Mouse (Mus musculus): ENCODE data around the gene Gm49384. TPM values are rescaled to one million over a fixed set of nuclear protein-coding genes. Genes with fewer than 3 reads are reported as not detected.
A peak's percentile ranks its signal among the peaks of the same experiment; 100 is the strongest.

Gene Gm49384
- polyA plus RNA-seq, 1 experiment from 2014 or later, result 14.1 TPM

GRCm38 (mm10) chr12:69210056-69210979 lies 6.3 kb upstream of the Gm49384 start:
- Histone ChIP-seq H3K4me1 (ENCODE audit: control insufficient read depth, insufficient read depth, low read length) (no peaks in the 10 kb centered on the region), H3K9me3 (replicated peaks; ENCODE audit: control insufficient read depth, low read length) (no peaks in the 10 kb centered on the region), H3K36me3 (ENCODE audit: control insufficient read depth, insufficient read depth) (peaks cover 18% of the 10 kb centered on the region), H3K4me2 (ENCODE audit: low read depth, low read length) (no peak overlapping the region), H3K27ac (ENCODE audit: low read length) (0 out of 2 replicates have a peak overlapping the region, but pooled peaks have one; percentile 2), H3K27me3 (ENCODE audit: control insufficient read depth, insufficient read depth, low read length) (no peaks in the 10 kb centered on the region), H3K9ac (ENCODE audit: low read length) (no peak overlapping the region), H3K4me3 (ENCODE audit: low read length) (no peak overlapping the region)
- 77% methylated on average over 18 of the region's 18 CpGs for WGBS
- ATAC-seq (replicated peaks; ENCODE audit: extremely low read depth, insufficient read depth, low FRiP score), result no peak

- H3K9me3 ChIP-seq (replicated peaks; ENCODE audit: control insufficient read depth, low read length), result no peaks in the 10 kb centered on the region
- no peak overlapping the region for H3K27ac ChIP-seq (ENCODE audit: low read length)
- no peak overlapping the region for H3K4me3 ChIP-seq (ENCODE audit: low read length)
- 87% methylated on average over 2 of the region's 2 CpGs for WGBS
- H3K4me2 ChIP-seq (ENCODE audit: low read depth, low read length), result no peak overlapping the region
- H3K36me3 ChIP-seq (ENCODE audit: control insufficient read depth, insufficient read depth), result peaks cover 15% of the 10 kb centered on the region
- no peaks in the 10 kb centered on the region for H3K4me1 ChIP-seq (ENCODE audit: control insufficient read depth, insufficient read depth, low read length)
- no peaks in the 10 kb centered on the region for H3K27me3 ChIP-seq (ENCODE audit: control insufficient read depth, insufficient read depth, low read length)
- H3K9ac ChIP-seq (ENCODE audit: low read length), result no peak overlapping the region
- no peak for ATAC-seq (replicated peaks; ENCODE audit: extremely low read depth, insufficient read depth, low FRiP score)
Observed at GRCm38 (mm10) chr12:69208520-69208919, 4.5 kb upstream of the Gm49384 start.

GRCm38 (mm10) chr12:69207926-69208325 lies 3.9 kb upstream of the Gm49384 start:
- Histone ChIP-seq H3K27me3 (ENCODE audit: control insufficient read depth, insufficient read depth, low read length) (no peaks in the 10 kb centered on the region), H3K9me3 (replicated peaks; ENCODE audit: control insufficient read depth, low read length) (no peaks in the 10 kb centered on the region), H3K36me3 (ENCODE audit: control insufficient read depth, insufficient read depth) (peaks cover 13% of the 10 kb centered on the region), H3K9ac (ENCODE audit: low read length) (no peak overlapping the region), H3K27ac (ENCODE audit: low read length) (no peak overlapping the region), H3K4me3 (ENCODE audit: low read length) (no peak overlapping the region), H3K4me2 (ENCODE audit: low read depth, low read length) (no peak overlapping the region), H3K4me1 (ENCODE audit: control insufficient read depth, insufficient read depth, low read length) (no peaks in the 10 kb centered on the region)
- 98% methylated on average over 7 of the region's 7 CpGs for WGBS
- ATAC-seq (replicated peaks; ENCODE audit: extremely low read depth, insufficient read depth, low FRiP score), result no peak

- H3K4me1 ChIP-seq (ENCODE audit: control insufficient read depth, insufficient read depth, low read length), result no peaks in the 10 kb centered on the region
- H3K27me3 ChIP-seq (ENCODE audit: control insufficient read depth, insufficient read depth, low read length), result no peaks in the 10 kb centered on the region
- no peak overlapping the region for H3K4me3 ChIP-seq (ENCODE audit: low read length)
- H3K4me2 ChIP-seq (ENCODE audit: low read depth, low read length), result no peak overlapping the region
- no peak overlapping the region for H3K27ac ChIP-seq (ENCODE audit: low read length)
- peaks cover 13% of the 10 kb centered on the region for H3K36me3 ChIP-seq (ENCODE audit: control insufficient read depth, insufficient read depth)
- 90% methylated on average over 8 of the region's 8 CpGs for WGBS
- no peak for ATAC-seq (replicated peaks; ENCODE audit: extremely low read depth, insufficient read depth, low FRiP score)
- H3K9me3 ChIP-seq (replicated peaks; ENCODE audit: control insufficient read depth, low read length), result no peaks in the 10 kb centered on the region
- H3K9ac ChIP-seq (ENCODE audit: low read length), result no peak overlapping the region
Observed at GRCm38 (mm10) chr12:69207396-69207795, 3.3 kb upstream of the Gm49384 start.

- H3K4me2 ChIP-seq (ENCODE audit: low read depth, low read length), result 0 out of 2 replicates have a peak overlapping the region, but pooled peaks have one; percentile 26
- peak overlapping the region; percentile 96 for H3K9ac ChIP-seq (ENCODE audit: low read length)
- H3K4me1 ChIP-seq (ENCODE audit: control insufficient read depth, insufficient read depth, low read length), result peaks cover 21% of the 10 kb centered on the region
- H3K4me3 ChIP-seq (ENCODE audit: low read length), result no peak overlapping the region
- no peak for ATAC-seq (replicated peaks; ENCODE audit: extremely low read depth, insufficient read depth, low FRiP score)
- H3K9me3 ChIP-seq (replicated peaks; ENCODE audit: control insufficient read depth, low read length), result no peaks in the 10 kb centered on the region
- H3K36me3 ChIP-seq (ENCODE audit: control insufficient read depth, insufficient read depth), result peaks cover 15% of the 10 kb centered on the region
- no peak overlapping the region for H3K27ac ChIP-seq (ENCODE audit: low read length)
- H3K27me3 ChIP-seq (ENCODE audit: control insufficient read depth, insufficient read depth, low read length), result no peaks in the 10 kb centered on the region
Observed at GRCm38 (mm10) chr12:69198985-69199384, 5.1 kb downstream of the Gm49384 start.

- H3K4me1 ChIP-seq (ENCODE audit: control insufficient read depth, insufficient read depth, low read length), result peaks cover 21% of the 10 kb centered on the region
- under 1% methylated on average over 18 of the region's 18 CpGs for WGBS
- no peaks in the 10 kb centered on the region for H3K9me3 ChIP-seq (replicated peaks; ENCODE audit: control insufficient read depth, low read length)
- peak within 1 kb of the TSS; percentile 100 for H3K4me3 ChIP-seq (ENCODE audit: low read length)
- peak within 1 kb of the TSS; percentile 96 for H3K9ac ChIP-seq (ENCODE audit: low read length)
- peak; percentile 12; the same call in 1 of the 2 replicates for ATAC-seq (replicated peaks; ENCODE audit: extremely low read depth, insufficient read depth, low FRiP score)
- H3K4me2 ChIP-seq (ENCODE audit: low read depth, low read length), result peak within 1 kb of the TSS; percentile 99
- peak within 1 kb of the TSS; percentile 94 for H3K27ac ChIP-seq (ENCODE audit: low read length)
- H3K27me3 ChIP-seq (ENCODE audit: control insufficient read depth, insufficient read depth, low read length), result no peaks in the 10 kb centered on the region
- H3K36me3 ChIP-seq (ENCODE audit: control insufficient read depth, insufficient read depth), result peaks cover 16% of the 10 kb centered on the region
Observed at GRCm38 (mm10) chr12:69198164-69198535, 5.9 kb downstream of the Gm49384 start, which contains the start of gene Dnaaf2. TSS of gene Dnaaf2 (minus strand) at chr12:69198429.

GRCm38 (mm10) chr12:69197378-69198163 lies 6.5 kb downstream of the Gm49384 start:
- Histone ChIP-seq H3K9me3 (replicated peaks; ENCODE audit: control insufficient read depth, low read length) (no peaks in the 10 kb centered on the region), H3K27me3 (ENCODE audit: control insufficient read depth, insufficient read depth, low read length) (no peaks in the 10 kb centered on the region), H3K4me2 (ENCODE audit: low read depth, low read length) (peak overlapping the region; percentile 99), H3K4me1 (ENCODE audit: control insufficient read depth, insufficient read depth, low read length) (peaks cover 21% of the 10 kb centered on the region), H3K36me3 (ENCODE audit: control insufficient read depth, insufficient read depth) (peaks cover 17% of the 10 kb centered on the region), H3K4me3 (ENCODE audit: low read length) (peak overlapping the region; percentile 100), H3K9ac (ENCODE audit: low read length) (peak overlapping the region; percentile 96), H3K27ac (ENCODE audit: low read length) (peak overlapping the region; percentile 94)
- ATAC-seq (replicated peaks; ENCODE audit: extremely low read depth, insufficient read depth, low FRiP score), result peak; percentile 71
- under 1% methylated on average over 88 of the region's 94 CpGs for WGBS

GRCm38 (mm10) chr12:69196444-69197377 lies 7.4 kb downstream of the Gm49384 start, which contains the start of gene Gm49383:
TSS of gene Gm49383 (minus strand) at chr12:69197104.
- Histone ChIP-seq H3K36me3 (ENCODE audit: control insufficient read depth, insufficient read depth) (peaks cover 20% of the 10 kb centered on the region), H3K4me3 (ENCODE audit: low read length) (peak within 1 kb of the TSS; percentile 100), H3K4me1 (ENCODE audit: control insufficient read depth, insufficient read depth, low read length) (peaks cover 21% of the 10 kb centered on the region), H3K27me3 (ENCODE audit: control insufficient read depth, insufficient read depth, low read length) (no peaks in the 10 kb centered on the region), H3K4me2 (ENCODE audit: low read depth, low read length) (peak within 1 kb of the TSS; percentile 99), H3K9ac (ENCODE audit: low read length) (peak within 1 kb of the TSS; percentile 96), H3K9me3 (replicated peaks; ENCODE audit: control insufficient read depth, low read length) (no peaks in the 10 kb centered on the region), H3K27ac (ENCODE audit: low read length) (peak within 1 kb of the TSS; percentile 94)
- ATAC-seq (replicated peaks; ENCODE audit: extremely low read depth, insufficient read depth, low FRiP score), result peak; percentile 64
- WGBS, result under 1% methylated on average over 75 of the region's 75 CpGs

Data from heart, embryonic 16.5 days (tissue).